Mouse (Mus musculus) forelimb bud, embryonic 11.5 days (tissue): ENCODE measurements around the gene Gpr150.

ENCODE experiments used
- DNase-seq: peaks from one replicate; pipeline ENCODE4 v3.0.0-alpha.2; 2012; ENCODE audit warnings: low read depth, low spot score

Gpr150 gene

DNA sequence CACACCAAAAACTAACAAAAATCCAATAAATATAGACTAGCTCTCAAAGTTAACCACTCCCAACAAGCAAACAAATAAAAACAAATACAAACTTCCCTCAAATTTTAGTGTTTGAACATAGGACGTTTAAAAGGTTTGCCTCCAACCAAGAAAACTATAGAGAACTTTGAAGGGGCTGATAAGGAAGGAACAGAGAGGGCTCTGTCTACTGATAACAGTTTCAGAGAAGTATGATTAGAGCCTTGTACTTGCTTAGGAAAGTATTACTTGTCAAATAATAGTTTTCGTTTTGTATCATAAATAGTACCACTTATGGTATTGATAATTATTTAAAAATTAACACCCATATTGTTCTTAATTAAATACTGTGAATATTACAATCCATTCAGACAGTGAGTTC lies 42.3 kb downstream of the Gpr150 start:
- no peak for DNase-seq
